Mouse (Mus musculus): ENCODE measurements around the gene Arid5a. TPM values are rescaled to one million over a fixed set of nuclear protein-coding genes. Genes with fewer than 3 reads are reported as not detected.

Arid5a gene
- polyA plus RNA-seq, 1 experiment = 3.5 TPM

DNA sequence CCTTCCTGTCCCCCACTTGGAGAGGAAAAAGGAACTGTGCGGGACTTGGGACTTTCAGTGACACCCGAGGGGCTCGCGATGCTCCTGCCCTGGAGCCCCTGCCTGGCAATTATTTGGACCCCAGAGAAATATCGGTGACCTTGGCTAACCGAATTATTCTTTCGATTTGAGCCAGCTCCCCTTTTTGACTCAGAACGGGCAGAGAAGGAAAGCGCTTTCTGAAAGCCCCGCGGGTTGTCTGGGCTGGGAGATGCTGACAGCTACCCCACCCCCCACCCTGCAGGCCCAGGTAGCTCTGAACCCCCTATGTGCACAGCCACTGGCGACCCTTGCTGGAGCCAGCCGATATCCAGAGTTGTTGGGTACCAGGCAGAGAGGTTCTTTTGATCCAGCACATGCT is 8.4 kb upstream of the Arid5a start:
- Histone ChIP-seq H3K4me3 (ENCODE audit: low read depth, low read length) (no peak overlapping the region), H3K36me3 (ENCODE audit: control insufficient read depth, insufficient read depth, low read length, poor library complexity, severe bottlenecking) (no peaks in the 10 kb centered on the region), H3K27ac (ENCODE audit: insufficient read depth, low read length) (no peak overlapping the region), H3K27me3 (ENCODE audit: control insufficient read depth, insufficient read depth, low read length, poor library complexity, severe bottlenecking) (no peaks in the 10 kb centered on the region), H3K9ac (ENCODE audit: low read depth, poor library complexity, severe bottlenecking) (no peak overlapping the region), H3K9me3 (replicated peaks; ENCODE audit: control insufficient read depth, insufficient read depth, low read length, poor library complexity, severe bottlenecking) (no peaks in the 10 kb centered on the region), H3K4me1 (ENCODE audit: control insufficient read depth, insufficient read depth, low read length) (no peaks in the 10 kb centered on the region)
- no peak for TF ChIP-seq POLR2A (IDR thresholded peaks at IDR 0.05; ENCODE audit: insufficient read depth, low read length)
- TF ChIP-seq EP300 (IDR thresholded peaks at IDR 0.05; ENCODE audit: insufficient read depth, low read depth, low read length) = no peak
- no peak for TF ChIP-seq CTCF (IDR thresholded peaks at IDR 0.05; ENCODE audit: low read depth, low read length)

DNA sequence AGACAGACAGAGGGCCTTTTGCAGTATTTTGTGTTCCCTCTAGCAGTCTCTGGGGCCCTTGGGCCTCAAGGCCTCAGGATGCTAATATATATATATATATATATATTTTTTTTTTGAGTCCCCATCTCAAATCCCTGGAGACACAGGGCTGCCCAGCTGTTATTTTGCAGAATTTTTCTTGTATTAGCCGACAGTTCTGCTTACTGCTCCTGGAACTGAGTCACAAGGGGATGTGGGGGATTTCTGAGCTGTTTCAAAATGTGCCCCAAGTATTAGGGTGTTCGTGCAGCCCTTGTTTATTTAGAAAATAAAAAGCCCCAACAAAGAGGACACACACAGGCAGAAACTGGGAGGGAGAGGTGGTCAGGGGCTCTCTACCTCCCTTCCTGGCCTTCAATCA is 7.9 kb upstream of the Arid5a start:
- H3K36me3 ChIP-seq (ENCODE audit: control insufficient read depth, insufficient read depth, low read length, poor library complexity, severe bottlenecking) = no peaks in the 10 kb centered on the region
- TF ChIP-seq EP300 (IDR thresholded peaks at IDR 0.05; ENCODE audit: insufficient read depth, low read depth, low read length) = no peak
- no peak overlapping the region for H3K9ac ChIP-seq (ENCODE audit: low read depth, poor library complexity, severe bottlenecking)
- H3K4me1 ChIP-seq (ENCODE audit: control insufficient read depth, insufficient read depth, low read length) = no peaks in the 10 kb centered on the region
- no peak overlapping the region for H3K4me3 ChIP-seq (ENCODE audit: low read depth, low read length)
- no peaks in the 10 kb centered on the region for H3K27me3 ChIP-seq (ENCODE audit: control insufficient read depth, insufficient read depth, low read length, poor library complexity, severe bottlenecking)
- no peaks in the 10 kb centered on the region for H3K9me3 ChIP-seq (replicated peaks; ENCODE audit: control insufficient read depth, insufficient read depth, low read length, poor library complexity, severe bottlenecking)
- H3K27ac ChIP-seq (ENCODE audit: insufficient read depth, low read length) = no peak overlapping the region

DNA sequence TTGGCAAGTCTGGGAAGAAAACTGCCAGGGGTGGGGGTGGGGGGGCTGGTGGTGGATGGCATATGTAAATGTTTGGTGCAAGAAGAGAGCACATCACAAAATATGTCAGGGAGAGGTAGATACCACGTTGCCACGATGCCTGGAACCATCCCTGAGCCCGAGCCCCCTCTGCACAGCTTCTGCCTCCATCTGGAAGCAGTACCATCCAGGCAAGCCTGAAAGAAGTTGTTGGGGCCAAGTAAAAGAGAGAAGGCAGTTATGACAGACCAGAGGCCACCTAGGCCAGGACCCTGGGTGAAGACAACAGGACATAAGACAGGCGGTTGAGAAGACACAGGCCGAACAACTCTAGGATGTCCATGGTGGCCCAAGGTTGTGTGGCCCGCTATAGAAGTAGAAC is 7.0 kb upstream of the Arid5a start:
- TF ChIP-seq EP300 (IDR thresholded peaks at IDR 0.05; ENCODE audit: insufficient read depth, low read depth, low read length) = no peak
- TF ChIP-seq POLR2A (IDR thresholded peaks at IDR 0.05; ENCODE audit: insufficient read depth, low read length) = no peak
- no peak for TF ChIP-seq CTCF (IDR thresholded peaks at IDR 0.05; ENCODE audit: low read depth, low read length)
- H3K4me3 ChIP-seq (ENCODE audit: low read depth, low read length) = no peak overlapping the region
- H3K27me3 ChIP-seq (ENCODE audit: control insufficient read depth, insufficient read depth, low read length, poor library complexity, severe bottlenecking) = no peaks in the 10 kb centered on the region
- no peak overlapping the region for H3K27ac ChIP-seq (ENCODE audit: insufficient read depth, low read length)
- no peaks in the 10 kb centered on the region for H3K9me3 ChIP-seq (replicated peaks; ENCODE audit: control insufficient read depth, insufficient read depth, low read length, poor library complexity, severe bottlenecking)
- H3K36me3 ChIP-seq (ENCODE audit: control insufficient read depth, insufficient read depth, low read length, poor library complexity, severe bottlenecking) = no peaks in the 10 kb centered on the region
- no peaks in the 10 kb centered on the region for H3K4me1 ChIP-seq (ENCODE audit: control insufficient read depth, insufficient read depth, low read length)
- H3K9ac ChIP-seq (ENCODE audit: low read depth, poor library complexity, severe bottlenecking) = no peak overlapping the region

DNA sequence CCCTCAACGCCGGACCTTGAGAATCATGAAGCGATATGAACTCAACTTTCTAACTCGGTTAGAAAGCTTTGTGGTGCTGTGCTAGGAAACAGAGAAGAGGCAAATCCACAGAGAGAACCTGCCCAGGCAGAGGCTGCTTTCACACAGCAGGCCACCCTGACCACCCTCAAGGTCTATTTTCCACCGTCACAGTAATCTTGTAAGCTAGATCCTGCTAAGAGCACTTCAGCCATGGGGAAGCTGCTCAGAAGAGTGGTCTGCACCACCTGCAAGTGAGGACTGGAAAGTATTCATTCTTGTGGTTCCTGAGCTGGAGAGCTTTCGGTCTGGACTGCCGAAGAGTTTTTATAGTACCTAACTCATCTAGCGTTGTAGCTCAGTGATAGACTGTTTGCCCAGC is 5.3 kb upstream of the Arid5a start:
- Histone ChIP-seq H3K27ac (ENCODE audit: insufficient read depth, low read length) (no peak overlapping the region), H3K9ac (ENCODE audit: low read depth, poor library complexity, severe bottlenecking) (no peak overlapping the region), H3K4me3 (ENCODE audit: low read depth, low read length) (no peak overlapping the region), H3K9me3 (replicated peaks; ENCODE audit: control insufficient read depth, insufficient read depth, low read length, poor library complexity, severe bottlenecking) (no peaks in the 10 kb centered on the region), H3K4me1 (ENCODE audit: control insufficient read depth, insufficient read depth, low read length) (no peaks in the 10 kb centered on the region), H3K27me3 (ENCODE audit: control insufficient read depth, insufficient read depth, low read length, poor library complexity, severe bottlenecking) (no peaks in the 10 kb centered on the region), H3K36me3 (ENCODE audit: control insufficient read depth, insufficient read depth, low read length, poor library complexity, severe bottlenecking) (no peaks in the 10 kb centered on the region)
- TF ChIP-seq POLR2A (IDR thresholded peaks at IDR 0.05; ENCODE audit: insufficient read depth, low read length) (no peak), EP300 (IDR thresholded peaks at IDR 0.05; ENCODE audit: insufficient read depth, low read depth, low read length) (no peak), CTCF (IDR thresholded peaks at IDR 0.05; ENCODE audit: low read depth, low read length) (no peak)

DNA sequence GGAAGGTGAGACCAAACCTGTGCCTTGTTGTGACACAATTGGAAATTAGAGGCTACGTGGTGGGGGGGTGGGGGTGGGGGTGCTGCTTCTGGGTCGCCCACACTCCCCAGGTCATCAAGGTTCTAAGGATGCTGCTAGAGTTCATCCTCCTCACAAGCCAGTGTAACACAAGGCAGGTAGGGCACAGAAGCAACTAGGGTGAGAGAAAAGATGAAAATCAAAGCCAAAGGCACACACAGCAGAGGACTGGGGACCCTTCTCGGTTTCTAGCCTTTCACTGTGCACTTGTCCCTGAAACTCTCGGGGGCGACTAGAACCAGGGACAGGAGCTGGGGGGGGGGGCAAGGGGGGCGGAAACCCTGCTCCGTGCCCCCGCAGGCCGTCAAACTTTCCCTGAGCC is 4.6 kb upstream of the Arid5a start:
- no peaks in the 10 kb centered on the region for H3K9me3 ChIP-seq (replicated peaks; ENCODE audit: control insufficient read depth, insufficient read depth, low read length, poor library complexity, severe bottlenecking)
- no peak for TF ChIP-seq CTCF (IDR thresholded peaks at IDR 0.05; ENCODE audit: low read depth, low read length)
- TF ChIP-seq POLR2A (IDR thresholded peaks at IDR 0.05; ENCODE audit: insufficient read depth, low read length) = no peak
- TF ChIP-seq EP300 (IDR thresholded peaks at IDR 0.05; ENCODE audit: insufficient read depth, low read depth, low read length) = no peak
- no peaks in the 10 kb centered on the region for H3K36me3 ChIP-seq (ENCODE audit: control insufficient read depth, insufficient read depth, low read length, poor library complexity, severe bottlenecking)
- peak overlapping the region; percentile 39 for H3K4me3 ChIP-seq (ENCODE audit: low read depth, low read length)
- peak overlapping the region; percentile 74 for H3K9ac ChIP-seq (ENCODE audit: low read depth, poor library complexity, severe bottlenecking)
- no peak overlapping the region for H3K27ac ChIP-seq (ENCODE audit: insufficient read depth, low read length)
- H3K4me1 ChIP-seq (ENCODE audit: control insufficient read depth, insufficient read depth, low read length) = no peaks in the 10 kb centered on the region
- H3K27me3 ChIP-seq (ENCODE audit: control insufficient read depth, insufficient read depth, low read length, poor library complexity, severe bottlenecking) = no peaks in the 10 kb centered on the region

DNA sequence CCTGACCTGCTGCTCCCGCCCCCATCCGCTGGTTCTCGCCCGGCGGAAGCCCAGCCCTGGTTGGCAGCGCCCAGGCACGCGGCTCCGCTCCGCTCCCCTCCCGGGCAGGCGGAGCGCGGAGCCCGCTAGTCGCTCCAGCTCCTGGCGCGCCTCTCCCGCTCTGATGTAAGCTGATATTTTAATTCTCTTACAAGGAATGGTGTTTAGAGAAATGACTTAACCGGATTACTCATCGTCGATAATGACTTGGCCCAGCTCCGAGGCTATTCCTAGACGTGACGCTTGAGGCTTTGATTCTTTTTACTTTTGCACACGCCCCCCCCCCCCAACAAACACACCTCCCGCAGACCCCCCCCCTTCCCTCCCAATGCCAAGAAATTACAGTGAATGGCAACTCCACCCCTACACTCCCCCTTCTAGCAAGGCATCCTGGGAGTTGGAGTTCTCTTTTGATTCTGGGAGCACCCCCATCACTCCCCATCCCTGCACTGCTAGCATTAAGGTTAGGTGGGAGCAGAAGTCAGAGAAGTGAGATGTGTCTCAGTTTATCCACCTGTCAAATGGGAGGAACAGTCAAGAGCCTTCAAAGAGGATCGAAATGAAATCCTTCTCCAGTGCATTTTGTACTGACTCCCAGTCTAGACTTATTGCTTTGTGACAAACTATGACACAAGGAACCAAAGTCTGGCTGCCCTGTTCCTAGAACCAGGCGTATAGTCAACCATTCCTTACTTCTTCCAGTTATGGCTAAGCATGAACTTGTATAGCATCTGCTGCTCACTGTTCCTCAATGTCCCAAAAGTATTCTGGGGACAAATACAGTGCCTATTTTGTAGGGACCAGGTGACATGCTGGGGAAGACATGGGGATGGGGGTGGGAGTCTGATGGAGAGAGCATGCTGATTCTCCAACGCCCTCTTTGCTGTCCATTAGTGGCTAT is 3.9 kb upstream of the Arid5a start:
- Histone ChIP-seq H3K4me3 (ENCODE audit: low read depth, low read length) (peak overlapping the region; percentile 39), H3K9ac (ENCODE audit: low read depth, poor library complexity, severe bottlenecking) (peak overlapping the region; percentile 74), H3K27ac (ENCODE audit: insufficient read depth, low read length) (no peak overlapping the region), H3K27me3 (ENCODE audit: control insufficient read depth, insufficient read depth, low read length, poor library complexity, severe bottlenecking) (no peaks in the 10 kb centered on the region), H3K4me1 (ENCODE audit: control insufficient read depth, insufficient read depth, low read length) (no peaks in the 10 kb centered on the region), H3K9me3 (replicated peaks; ENCODE audit: control insufficient read depth, insufficient read depth, low read length, poor library complexity, severe bottlenecking) (no peaks in the 10 kb centered on the region), H3K36me3 (ENCODE audit: control insufficient read depth, insufficient read depth, low read length, poor library complexity, severe bottlenecking) (no peaks in the 10 kb centered on the region)
- TF ChIP-seq CTCF (IDR thresholded peaks at IDR 0.05; ENCODE audit: low read depth, low read length) (no peak), POLR2A (IDR thresholded peaks at IDR 0.05; ENCODE audit: insufficient read depth, low read length) (no peak), EP300 (IDR thresholded peaks at IDR 0.05; ENCODE audit: insufficient read depth, low read depth, low read length) (no peak)

Measured in ES-Bruce4 (cell line).